Mouse (Mus musculus): ENCODE data around the gene C1qb. TPM values are rescaled to one million over a fixed set of nuclear protein-coding genes. Genes with fewer than 3 reads are reported as not detected.

Gene C1qb
- polyA plus RNA-seq, 1 experiment from 2014 or later = 44.5 TPM

GRCm38 (mm10) chr4:136916359-136917164 lies 30.6 kb upstream of the C1qb start:
- Histone ChIP-seq H3K36me3 (ENCODE audit: control insufficient read depth, insufficient read depth) (no peaks in the 10 kb centered on the region), H3K27ac (ENCODE audit: low read length) (no peak overlapping the region), H3K4me3 (ENCODE audit: low read length) (no peak overlapping the region), H3K4me2 (ENCODE audit: low read depth, low read length) (no peak overlapping the region), H3K9me3 (replicated peaks; ENCODE audit: control insufficient read depth, low read length) (no peaks in the 10 kb centered on the region), H3K27me3 (ENCODE audit: control insufficient read depth, insufficient read depth, low read length) (peaks cover 17% of the 10 kb centered on the region), H3K4me1 (ENCODE audit: control insufficient read depth, insufficient read depth, low read length) (no peaks in the 10 kb centered on the region), H3K9ac (ENCODE audit: low read length) (no peak overlapping the region)
- 60% methylated on average over 20 of the region's 20 CpGs for WGBS
- no peak for ATAC-seq (replicated peaks; ENCODE audit: extremely low read depth, insufficient read depth, low FRiP score)

GRCm38 (mm10) chr4:136912841-136913240 lies 26.9 kb upstream of the C1qb start:
- Histone ChIP-seq H3K27ac (ENCODE audit: low read length) (no peak overlapping the region), H3K27me3 (ENCODE audit: control insufficient read depth, insufficient read depth, low read length) (peaks cover 41% of the 10 kb centered on the region), H3K9me3 (replicated peaks; ENCODE audit: control insufficient read depth, low read length) (no peaks in the 10 kb centered on the region), H3K36me3 (ENCODE audit: control insufficient read depth, insufficient read depth) (no peaks in the 10 kb centered on the region), H3K4me3 (ENCODE audit: low read length) (no peak overlapping the region), H3K4me1 (ENCODE audit: control insufficient read depth, insufficient read depth, low read length) (no peaks in the 10 kb centered on the region), H3K4me2 (ENCODE audit: low read depth, low read length) (no peak overlapping the region), H3K9ac (ENCODE audit: low read length) (no peak overlapping the region)
- WGBS = 27% methylated on average over 9 of the region's 9 CpGs
- no peak for ATAC-seq (replicated peaks; ENCODE audit: extremely low read depth, insufficient read depth, low FRiP score)

- Histone ChIP-seq H3K9ac (ENCODE audit: low read length) (no peak overlapping the region), H3K4me1 (ENCODE audit: control insufficient read depth, insufficient read depth, low read length) (no peaks in the 10 kb centered on the region), H3K36me3 (ENCODE audit: control insufficient read depth, insufficient read depth) (no peaks in the 10 kb centered on the region), H3K27me3 (ENCODE audit: control insufficient read depth, insufficient read depth, low read length) (peaks cover 45% of the 10 kb centered on the region), H3K4me2 (ENCODE audit: low read depth, low read length) (no peak overlapping the region), H3K9me3 (replicated peaks; ENCODE audit: control insufficient read depth, low read length) (no peaks in the 10 kb centered on the region), H3K4me3 (ENCODE audit: low read length) (no peak overlapping the region), H3K27ac (ENCODE audit: low read length) (no peak overlapping the region)
- WGBS = 32% methylated on average over 9 of the region's 9 CpGs
- no peak for ATAC-seq (replicated peaks; ENCODE audit: extremely low read depth, insufficient read depth, low FRiP score)
These were observed 25.8 kb upstream of the C1qb start for GRCm38 (mm10) chr4:136911804-136912203.

GRCm38 (mm10) chr4:136911211-136911646 lies 25.2 kb upstream of the C1qb start:
- Histone ChIP-seq H3K4me3 (ENCODE audit: low read length) (no peak overlapping the region), H3K4me1 (ENCODE audit: control insufficient read depth, insufficient read depth, low read length) (no peaks in the 10 kb centered on the region), H3K27me3 (ENCODE audit: control insufficient read depth, insufficient read depth, low read length) (peaks cover 51% of the 10 kb centered on the region), H3K4me2 (ENCODE audit: low read depth, low read length) (no peak overlapping the region), H3K9me3 (replicated peaks; ENCODE audit: control insufficient read depth, low read length) (no peaks in the 10 kb centered on the region), H3K27ac (ENCODE audit: low read length) (no peak overlapping the region), H3K9ac (ENCODE audit: low read length) (no peak overlapping the region), H3K36me3 (ENCODE audit: control insufficient read depth, insufficient read depth) (no peaks in the 10 kb centered on the region)
- no peak for ATAC-seq (replicated peaks; ENCODE audit: extremely low read depth, insufficient read depth, low FRiP score)
- WGBS = 12% methylated on average over 17 of the region's 17 CpGs

- Histone ChIP-seq H3K27me3 (ENCODE audit: control insufficient read depth, insufficient read depth, low read length) (peaks cover 79% of the 10 kb centered on the region), H3K9ac (ENCODE audit: low read length) (no peak overlapping the region), H3K4me3 (ENCODE audit: low read length) (no peak overlapping the region), H3K4me1 (ENCODE audit: control insufficient read depth, insufficient read depth, low read length) (no peaks in the 10 kb centered on the region), H3K9me3 (replicated peaks; ENCODE audit: control insufficient read depth, low read length) (no peaks in the 10 kb centered on the region), H3K36me3 (ENCODE audit: control insufficient read depth, insufficient read depth) (no peaks in the 10 kb centered on the region), H3K27ac (ENCODE audit: low read length) (no peak overlapping the region), H3K4me2 (ENCODE audit: low read depth, low read length) (no peak overlapping the region)
- ATAC-seq (replicated peaks; ENCODE audit: extremely low read depth, insufficient read depth, low FRiP score) = no peak
These were observed 21.8 kb upstream of the C1qb start for GRCm38 (mm10) chr4:136907809-136908208.

GRCm38 (mm10) chr4:136907033-136907432 lies 21.0 kb upstream of the C1qb start:
- WGBS = 11% methylated on average over 7 of the region's 7 CpGs
- Histone ChIP-seq H3K27me3 (ENCODE audit: control insufficient read depth, insufficient read depth, low read length) (peaks cover 73% of the 10 kb centered on the region), H3K4me1 (ENCODE audit: control insufficient read depth, insufficient read depth, low read length) (no peaks in the 10 kb centered on the region), H3K36me3 (ENCODE audit: control insufficient read depth, insufficient read depth) (no peaks in the 10 kb centered on the region), H3K9ac (ENCODE audit: low read length) (no peak overlapping the region), H3K4me3 (ENCODE audit: low read length) (no peak overlapping the region), H3K4me2 (ENCODE audit: low read depth, low read length) (no peak overlapping the region), H3K9me3 (replicated peaks; ENCODE audit: control insufficient read depth, low read length) (no peaks in the 10 kb centered on the region), H3K27ac (ENCODE audit: low read length) (no peak overlapping the region)
- no peak for ATAC-seq (replicated peaks; ENCODE audit: extremely low read depth, insufficient read depth, low FRiP score)

GRCm38 (mm10) chr4:136904767-136905539 lies 19.0 kb upstream of the C1qb start:
- Histone ChIP-seq H3K9me3 (replicated peaks; ENCODE audit: control insufficient read depth, low read length) (no peaks in the 10 kb centered on the region), H3K27me3 (ENCODE audit: control insufficient read depth, insufficient read depth, low read length) (peaks cover 54% of the 10 kb centered on the region), H3K4me2 (ENCODE audit: low read depth, low read length) (no peak overlapping the region), H3K36me3 (ENCODE audit: control insufficient read depth, insufficient read depth) (no peaks in the 10 kb centered on the region), H3K9ac (ENCODE audit: low read length) (no peak overlapping the region), H3K4me1 (ENCODE audit: control insufficient read depth, insufficient read depth, low read length) (no peaks in the 10 kb centered on the region), H3K27ac (ENCODE audit: low read length) (no peak overlapping the region), H3K4me3 (ENCODE audit: low read length) (no peak overlapping the region)
- WGBS = 3% methylated on average over 23 of the region's 23 CpGs
- no peak for ATAC-seq (replicated peaks; ENCODE audit: extremely low read depth, insufficient read depth, low FRiP score)

GRCm38 (mm10) chr4:136899154-136899553 lies 13.2 kb upstream of the C1qb start:
- no peak overlapping the region for H3K27ac ChIP-seq (ENCODE audit: low read length)
- no peak for ATAC-seq (replicated peaks; ENCODE audit: extremely low read depth, insufficient read depth, low FRiP score)
- H3K4me2 ChIP-seq (ENCODE audit: low read depth, low read length) = no peak overlapping the region
- no peaks in the 10 kb centered on the region for H3K36me3 ChIP-seq (ENCODE audit: control insufficient read depth, insufficient read depth)
- H3K9me3 ChIP-seq (replicated peaks; ENCODE audit: control insufficient read depth, low read length) = 0 out of 2 replicates have a peak, but pooled peaks cover 3% of the 10 kb centered on the region
- no peak overlapping the region for H3K9ac ChIP-seq (ENCODE audit: low read length)
- no peak overlapping the region for H3K4me3 ChIP-seq (ENCODE audit: low read length)
- 58% methylated on average over 7 of the region's 7 CpGs for WGBS
- peaks cover 52% of the 10 kb centered on the region for H3K27me3 ChIP-seq (ENCODE audit: control insufficient read depth, insufficient read depth, low read length)
- H3K4me1 ChIP-seq (ENCODE audit: control insufficient read depth, insufficient read depth, low read length) = no peaks in the 10 kb centered on the region

GRCm38 (mm10) chr4:136898637-136899036 lies 12.7 kb upstream of the C1qb start, which contains the start of gene C1qa:
Gene C1qa, minus strand, starts transcription at chr4:136898803.
- H3K4me1 ChIP-seq (ENCODE audit: control insufficient read depth, insufficient read depth, low read length) = no peaks in the 10 kb centered on the region
- peaks cover 48% of the 10 kb centered on the region for H3K27me3 ChIP-seq (ENCODE audit: control insufficient read depth, insufficient read depth, low read length)
- H3K9ac ChIP-seq (ENCODE audit: low read length) = no peak within 1 kb of the TSS
- no peak within 1 kb of the TSS for H3K4me3 ChIP-seq (ENCODE audit: low read length)
- H3K36me3 ChIP-seq (ENCODE audit: control insufficient read depth, insufficient read depth) = no peaks in the 10 kb centered on the region
- 72% methylated on average over 9 of the region's 9 CpGs for WGBS
- H3K27ac ChIP-seq (ENCODE audit: low read length) = no peak within 1 kb of the TSS
- ATAC-seq (replicated peaks; ENCODE audit: extremely low read depth, insufficient read depth, low FRiP score) = no peak
- 0 out of 2 replicates have a peak, but pooled peaks cover 3% of the 10 kb centered on the region for H3K9me3 ChIP-seq (replicated peaks; ENCODE audit: control insufficient read depth, low read length)
- no peak within 1 kb of the TSS for H3K4me2 ChIP-seq (ENCODE audit: low read depth, low read length)
